Mouse (Mus musculus) brain, embryonic 14.5 days (tissue): ENCODE data around the gene Ctrl. TPM values are rescaled to one million over a fixed set of nuclear protein-coding genes. Genes with fewer than 3 reads are reported as not detected.

Source experiments
- DNase-seq: peaks from one replicate; pipeline ENCODE4 v3.0.0-alpha.2; 2011; ENCODE audit warnings: low read depth
- CTCF ChIP-seq: fragments of 200-500 bp; IDR thresholded peaks from 2 replicates; pipeline ENCODE4 v1.5.1; 2012; ENCODE audit warnings: inconsistent platforms, mild to moderate bottlenecking, moderate library complexity, borderline replicate concordance; ENCODE audit not compliant: insufficient read depth, insufficient read length; ENCODE audit errors: extremely low read depth
- POLR2A ChIP-seq: fragments of 200-500 bp; IDR thresholded peaks from 2 replicates; pipeline ENCODE4 v1.6.1; 2012; ENCODE audit warnings: mild to moderate bottlenecking, inconsistent platforms, borderline replicate concordance; ENCODE audit not compliant: poor library complexity, insufficient read depth, insufficient read length, severe bottlenecking; ENCODE audit errors: extremely low read depth
- polyA plus RNA-seq: library from polyadenylated mRNA; depleted of rRNA; stranded (reverse); fragments of >200 nt; gene quantifications from 2 replicates; pipeline ENCODE4 v1.2.3, GENCODE M21; 2012; rRNA removed

Gene Ctrl
- polyA plus RNA-seq, 1 experiment, result 7.8 TPM

GRCm38 (mm10) chr8:105890870-105891269 lies 42.8 kb downstream of the Ctrl start:
- no peak for DNase-seq
- no peak for TF ChIP-seq POLR2A
- TF ChIP-seq CTCF, result no peak

GRCm38 (mm10) chr8:105889756-105890465 lies 43.8 kb downstream of the Ctrl start:
- no peak for DNase-seq

More at GRCm38 (mm10) chr8:105889756-105890465, 43.8 kb downstream of the Ctrl start:
- TF ChIP-seq POLR2A (no peak), CTCF (no peak)

Other genes with a start within 250 kb of the Ctrl start
- gene Carmil2, start 247.6 kb downstream of the Ctrl start, polyA plus RNA-seq, result 13.7 and 20.5 TPM in 2 replicates
- 62.5 and 79.9 TPM in 2 replicates for gene Acd, start 232.8 kb downstream of the Ctrl start, polyA plus RNA-seq
- gene Pard6a, start 232.7 kb downstream of the Ctrl start, polyA plus RNA-seq, result 40.7 and 59.2 TPM in 2 replicates
- not detected in 2 replicates for gene 4933405L10Rik, start 226.2 kb downstream of the Ctrl start, polyA plus RNA-seq
- 19.9 and 32.7 TPM in 2 replicates for gene Enkd1, start 225.7 kb downstream of the Ctrl start, polyA plus RNA-seq
- gene Gfod2, start 175.2 kb downstream of the Ctrl start, polyA plus RNA-seq, result 56.1 and 62.6 TPM in 2 replicates
- gene Ranbp10, start 106.5 kb downstream of the Ctrl start, polyA plus RNA-seq, result 35.7 and 39.7 TPM in 2 replicates
- 0.37 and 0.54 TPM in 2 replicates for gene Tsnaxip1, start 106.1 kb downstream of the Ctrl start, polyA plus RNA-seq
- 83.0 and 109 TPM in 2 replicates for gene Cenpt, start 80.6 kb downstream of the Ctrl start, polyA plus RNA-seq
- 61.3 and 78.5 TPM in 2 replicates for gene Thap11, start 78.7 kb downstream of the Ctrl start, polyA plus RNA-seq
- gene Nutf2, start 73.3 kb downstream of the Ctrl start, polyA plus RNA-seq, result 190 and 196 TPM in 2 replicates
- 80.3 and 85.4 TPM in 2 replicates for gene Edc4, start 53.0 kb downstream of the Ctrl start, polyA plus RNA-seq
- 0.90 and 1.6 TPM in 2 replicates for gene Nrn1l, start 40.3 kb downstream of the Ctrl start, polyA plus RNA-seq
- 23.6 and 26.8 TPM in 2 replicates for gene Pskh1, start 33.4 kb downstream of the Ctrl start, polyA plus RNA-seq
- 51.6 and 64.8 TPM in 2 replicates for gene Psmb10, start 4.6 kb upstream of the Ctrl start, polyA plus RNA-seq
- 2.0 and 2.3 TPM in 2 replicates for gene Lcat, start 9.5 kb upstream of the Ctrl start, polyA plus RNA-seq
- 15.2 and 17.0 TPM in 2 replicates for gene Slc12a4, start 32.2 kb upstream of the Ctrl start, polyA plus RNA-seq
- gene Dpep3, start 45.6 kb upstream of the Ctrl start, polyA plus RNA-seq, result not detected in 2 replicates
- 22.9 and 24.4 TPM in 2 replicates for gene Dus2, start 57.5 kb upstream of the Ctrl start, polyA plus RNA-seq
- not detected in 2 replicates for gene Dpep2nb, start 72.1 kb upstream of the Ctrl start, polyA plus RNA-seq
- gene Ddx28, start 78.0 kb upstream of the Ctrl start, polyA plus RNA-seq, result 16.5 and 17.8 TPM in 2 replicates
- 11.1 and 13.1 TPM in 2 replicates for gene Nfatc3, start 125.0 kb upstream of the Ctrl start, polyA plus RNA-seq
- gene Esrp2, start 203.1 kb upstream of the Ctrl start, polyA plus RNA-seq, result 1.3 and 1.5 TPM in 2 replicates
- gene Pla2g15, start 216.5 kb upstream of the Ctrl start, polyA plus RNA-seq, result 12.7 and 16.1 TPM in 2 replicates
- gene Slc7a6, start 235.0 kb upstream of the Ctrl start, polyA plus RNA-seq, result 56.7 and 65.4 TPM in 2 replicates